Mouse (Mus musculus) neural tube, embryonic 14.5 days (tissue): ENCODE data around the gene Lrit3. TPM values are rescaled to one million over a fixed set of nuclear protein-coding genes. Genes with fewer than 3 reads are reported as not detected.
"Not testable (repeated sequence)": the region's sequence is repeated elsewhere in the genome, so short reads cannot be mapped to it uniquely, and the experiment has no call there.

ENCODE experiments used
- ATAC-seq: fragments of 200-750 bp; cut with Nextera tagmentation; 2 replicates; pipeline ENCODE4 v1.8.0; 2017; ENCODE audit warnings: low read depth, mild to moderate bottlenecking, moderate TSS enrichment, moderate library complexity
- H3K27ac ChIP-seq: fragments of 300-500 bp; sonication (generic); 2 replicates; pipeline ENCODE4 v1.5.1; 2014; ENCODE audit warnings: low read depth, mild to moderate bottlenecking, control low read depth, low read length, moderate library complexity, mixed read lengths
- H3K27me3 ChIP-seq: fragments of 300-500 bp; sonication (generic); 2 replicates; pipeline ENCODE4 v1.6.1; 2014; ENCODE audit warnings: low read length; ENCODE audit not compliant: control insufficient read depth, insufficient read depth
- H3K36me3 ChIP-seq: fragments of 300-500 bp; sonication (generic); 2 replicates; pipeline ENCODE4 v1.6.1; 2014; ENCODE audit warnings: low read length, mixed read lengths; ENCODE audit not compliant: control insufficient read depth, insufficient read depth
- H3K4me1 ChIP-seq: fragments of 300-500 bp; sonication (generic); 2 replicates; pipeline ENCODE4 v1.6.1; 2014; ENCODE audit warnings: low read length; ENCODE audit not compliant: control insufficient read depth, insufficient read depth
- H3K4me2 ChIP-seq: fragments of 300-500 bp; sonication (generic); 2 replicates; pipeline ENCODE4 v1.6.1; 2014; ENCODE audit warnings: mild to moderate bottlenecking, low read depth, low read length, control low read depth
- H3K4me3 ChIP-seq: fragments of 300-500 bp; sonication (generic); 2 replicates; pipeline ENCODE4 v1.5.1; 2014; ENCODE audit warnings: low read depth, low read length, control low read depth, mixed read lengths
- H3K9ac ChIP-seq: fragments of 300-500 bp; sonication (generic); replicated peaks from 2 replicates; pipeline ENCODE4 v1.6.1; 2014; ENCODE audit warnings: low read depth, mild to moderate bottlenecking, control low read depth, low read length, mixed read lengths
- H3K9me3 ChIP-seq: fragments of 300-500 bp; sonication (generic); 2 replicates; pipeline ENCODE4 v1.6.1; 2016; ENCODE audit warnings: low read length; ENCODE audit not compliant: control insufficient read depth
- WGBS: fragments of 180-500 bp; shearing (Covaris S2); extraction: QIAGEN DNeasy Blood & Tissue Kit; methylation state at CpG from one replicate; pipeline ENCODE4 v1.1.7; 2014; 5-methylcytosine and 5-hydroxymethylcytosine counted together
- polyA plus RNA-seq: library from polyadenylated mRNA; unstranded; fragments of >200 nt; fragmentation: Nextera tagmentation; extraction: Ambion mirVana; gene quantifications from 2 replicates; pipeline ENCODE4 v1.2.1, GENCODE M21; 2014

Gene Lrit3
- polyA plus RNA-seq, 1 experiment from 2014 or later = not detected

DNA sequence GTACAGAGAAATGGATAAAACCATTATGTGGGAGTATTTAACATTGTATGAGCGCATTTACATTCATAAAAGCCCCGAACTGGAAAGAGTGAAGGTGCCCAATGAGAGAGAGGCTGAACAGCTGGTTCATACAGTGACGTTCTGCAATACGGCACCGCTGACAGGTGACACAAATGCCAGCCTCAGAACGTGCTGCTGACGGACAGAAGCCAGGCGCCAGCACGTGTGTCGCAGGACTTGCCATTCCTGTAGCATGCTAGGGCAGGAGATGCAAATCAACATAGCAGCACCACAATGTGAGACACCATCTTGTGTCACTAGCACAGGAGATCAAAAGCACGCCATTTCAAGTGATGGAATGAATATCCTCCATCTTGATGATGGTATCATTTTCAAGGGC, 5.3 kb downstream of the Lrit3 start:
- H3K9me3 ChIP-seq = no peaks in the 10 kb centered on the region
- 86% methylated on average over 11 of the region's 11 CpGs for WGBS
- no peaks in the 10 kb centered on the region for H3K27me3 ChIP-seq
- H3K27ac ChIP-seq = no peak overlapping the region
- no peak overlapping the region for H3K4me2 ChIP-seq
- H3K9ac ChIP-seq = no peak overlapping the region
- no peaks in the 10 kb centered on the region for H3K4me1 ChIP-seq
- H3K36me3 ChIP-seq = no peaks in the 10 kb centered on the region
- ATAC-seq = no peak
- no peak overlapping the region for H3K4me3 ChIP-seq

DNA sequence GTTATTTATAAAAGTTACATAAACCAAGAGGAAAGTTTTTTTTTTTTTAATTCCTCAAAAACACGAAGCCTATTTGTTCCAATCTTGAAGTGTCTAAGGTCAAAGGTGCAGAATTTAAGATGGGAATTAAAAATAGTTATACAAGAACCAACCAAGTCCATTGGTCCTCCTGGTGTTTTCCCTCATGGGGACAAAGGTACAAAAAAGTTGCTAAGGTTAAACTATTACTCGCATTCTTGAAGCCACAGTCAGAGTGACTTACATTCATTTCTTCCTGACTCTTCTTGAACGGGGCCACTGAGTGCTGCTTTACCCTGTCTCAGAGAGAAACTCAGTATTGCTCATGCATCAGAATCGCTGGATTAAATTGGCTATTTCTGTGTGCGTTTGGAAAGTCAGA, 6.5 kb downstream of the Lrit3 start:
- Histone ChIP-seq H3K9me3 (no peaks in the 10 kb centered on the region), H3K4me2 (no peak overlapping the region), H3K27ac (no peak overlapping the region), H3K36me3 (no peaks in the 10 kb centered on the region), H3K9ac (no peak overlapping the region), H3K27me3 (no peaks in the 10 kb centered on the region), H3K4me1 (no peaks in the 10 kb centered on the region), H3K4me3 (no peak overlapping the region)
- WGBS = 82% methylated on average over 5 of the region's 5 CpGs
- no peak for ATAC-seq

DNA sequence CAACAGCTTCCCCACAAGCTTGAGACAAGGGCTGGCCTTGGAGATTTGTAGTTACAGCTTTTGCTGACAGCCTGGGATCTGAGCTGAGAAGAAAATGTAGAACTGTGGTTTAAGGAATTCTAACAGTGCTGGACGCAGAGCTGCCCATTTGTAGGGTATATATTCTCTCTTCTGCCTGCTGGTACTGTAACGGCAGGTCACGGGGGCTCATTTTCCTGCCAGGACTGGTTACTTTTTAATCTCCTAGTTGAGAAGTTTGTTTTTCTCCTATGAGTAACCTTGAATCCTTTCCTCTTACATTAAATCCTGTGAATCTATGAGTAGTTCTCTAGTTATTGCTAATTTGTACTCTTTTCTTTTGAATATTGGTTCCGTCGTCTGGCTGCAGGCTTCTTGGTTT, 10.0 kb downstream of the Lrit3 start:
- Histone ChIP-seq H3K4me2 (no peak overlapping the region), H3K9me3 (no peaks in the 10 kb centered on the region), H3K27me3 (no peaks in the 10 kb centered on the region), H3K4me3 (no peak overlapping the region), H3K27ac (no peak overlapping the region), H3K4me1 (no peaks in the 10 kb centered on the region), H3K9ac (no peak overlapping the region), H3K36me3 (no peaks in the 10 kb centered on the region)
- ATAC-seq = no peak
- WGBS = 94% methylated on average over 5 of the region's 5 CpGs

- no peak overlapping the region for H3K4me3 ChIP-seq
- no peak for ATAC-seq
- H3K36me3 ChIP-seq = no peaks in the 10 kb centered on the region
- H3K4me1 ChIP-seq = no peaks in the 10 kb centered on the region
- H3K9me3 ChIP-seq = no peaks in the 10 kb centered on the region
- H3K27me3 ChIP-seq = no peaks in the 10 kb centered on the region
- H3K9ac ChIP-seq = no peak overlapping the region
- no peak overlapping the region for H3K4me2 ChIP-seq
- H3K27ac ChIP-seq = no peak overlapping the region
- 91% methylated on average over 3 of the region's 3 CpGs for WGBS
These were observed 21.1 kb downstream of the Lrit3 start for GRCm38 (mm10) chr3:129782746-129783145.

DNA sequence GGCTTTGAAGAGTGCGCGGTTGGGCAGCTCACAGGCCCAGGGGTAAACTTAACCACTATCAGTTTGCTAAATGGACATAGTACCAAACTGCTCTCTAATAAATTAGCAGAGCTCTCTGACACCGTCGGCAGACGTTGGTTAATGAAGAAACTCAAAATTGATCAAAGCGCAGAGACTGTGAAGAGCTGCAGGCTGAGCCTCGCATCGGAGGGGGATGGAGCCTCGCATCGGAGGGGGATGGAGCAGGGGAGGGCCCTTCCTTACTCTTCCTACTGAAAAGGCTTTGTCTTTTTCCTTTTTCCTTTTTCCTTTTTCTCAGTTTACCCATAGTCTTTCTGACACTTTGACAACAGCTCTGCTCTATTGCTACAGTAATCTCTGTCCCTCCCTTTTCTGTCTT, 22.4 kb downstream of the Lrit3 start:
- H3K9ac ChIP-seq = no peak overlapping the region
- no peak overlapping the region for H3K4me2 ChIP-seq
- no peaks in the 10 kb centered on the region for H3K27me3 ChIP-seq
- WGBS = 45% methylated on average over 10 of the region's 10 CpGs
- no peak; the same call in 1 of the 2 replicates for ATAC-seq
- no peaks in the 10 kb centered on the region for H3K9me3 ChIP-seq
- H3K4me1 ChIP-seq = no peaks in the 10 kb centered on the region
- H3K27ac ChIP-seq = no peak overlapping the region
- no peaks in the 10 kb centered on the region for H3K36me3 ChIP-seq
- no peak overlapping the region for H3K4me3 ChIP-seq

DNA sequence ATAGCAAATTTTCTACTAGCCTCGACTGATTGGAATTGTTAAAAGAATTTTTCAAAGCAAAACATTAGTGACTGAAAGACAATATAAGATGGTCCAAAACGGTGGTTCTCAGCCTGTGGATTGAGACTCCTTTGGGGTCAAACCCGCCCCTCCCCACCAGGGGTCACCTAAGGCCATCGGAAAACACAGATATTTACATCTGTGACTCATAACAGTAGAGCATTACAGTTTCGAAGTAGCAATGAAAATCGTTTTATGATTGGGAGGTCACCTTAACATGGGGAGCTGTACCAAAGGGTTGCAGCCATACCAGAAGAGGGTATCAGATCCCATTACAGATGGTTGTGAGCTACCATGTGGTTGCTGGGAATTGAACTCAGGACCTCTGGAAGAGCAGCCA, 32.6 kb downstream of the Lrit3 start:
- WGBS = 83% methylated on average over 6 of the region's 6 CpGs
- H3K4me1 ChIP-seq = no peaks in the 10 kb centered on the region
- no peak overlapping the region for H3K4me3 ChIP-seq
- no peaks in the 10 kb centered on the region for H3K36me3 ChIP-seq
- no peaks in the 10 kb centered on the region for H3K9me3 ChIP-seq
- H3K9ac ChIP-seq = no peak overlapping the region
- no peak for ATAC-seq
- no peak overlapping the region for H3K27ac ChIP-seq
- no peak overlapping the region for H3K4me2 ChIP-seq
- no peaks in the 10 kb centered on the region for H3K27me3 ChIP-seq

DNA sequence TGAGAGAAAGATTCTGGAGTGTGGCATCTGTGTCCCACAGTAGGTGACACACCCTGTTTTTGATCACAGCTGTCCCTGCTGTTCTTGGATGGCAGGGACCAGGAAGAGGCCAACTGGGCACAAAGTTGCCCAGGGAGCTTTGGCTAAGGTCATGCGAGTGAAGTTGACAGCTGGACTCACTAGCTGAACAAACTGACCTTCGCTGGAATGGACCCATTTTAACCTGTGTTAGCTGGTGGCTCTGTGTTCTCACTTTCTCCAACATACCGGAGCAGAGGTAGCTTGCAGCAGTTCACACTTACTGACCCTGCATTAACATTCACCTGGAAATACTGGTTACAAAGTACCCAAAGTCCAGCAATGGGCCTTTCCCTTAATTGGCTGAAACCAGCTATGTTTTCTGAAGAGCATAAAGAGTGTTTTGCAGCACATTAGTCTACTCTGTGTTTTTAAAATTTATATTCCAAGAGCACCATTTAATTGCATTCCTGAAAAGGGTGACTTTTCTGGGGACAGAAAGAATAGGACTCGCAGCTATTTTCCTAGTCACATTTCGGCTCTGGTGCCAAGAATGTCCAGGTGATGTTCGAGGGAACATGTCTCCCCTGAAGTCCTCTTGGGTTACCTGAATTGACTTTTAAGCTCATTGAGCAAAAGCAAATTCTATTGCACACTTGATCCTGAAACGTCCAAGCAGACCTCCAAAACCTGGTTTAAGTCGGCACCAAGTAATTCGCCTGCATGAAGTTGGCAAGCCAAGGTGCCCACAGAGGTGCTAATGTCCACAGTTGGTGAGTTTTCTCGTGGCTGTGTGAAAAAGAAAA, 36.6 kb downstream of the Lrit3 start:
- H3K27me3 ChIP-seq = no peaks in the 10 kb centered on the region
- H3K27ac ChIP-seq = no peak overlapping the region
- no peaks in the 10 kb centered on the region for H3K9me3 ChIP-seq
- H3K4me1 ChIP-seq = no peaks in the 10 kb centered on the region
- no peaks in the 10 kb centered on the region for H3K36me3 ChIP-seq
- no peak overlapping the region for H3K4me2 ChIP-seq
- WGBS = 91% methylated on average over 10 of the region's 10 CpGs
- no peak overlapping the region for H3K9ac ChIP-seq
- ATAC-seq = no peak
- H3K4me3 ChIP-seq = no peak overlapping the region

GRCm38 (mm10) chr3:129766106-129766505, 37.7 kb downstream of the Lrit3 start:
- H3K27ac ChIP-seq = no peak overlapping the region
- H3K4me2 ChIP-seq = no peak overlapping the region
- H3K9me3 ChIP-seq = no peaks in the 10 kb centered on the region
- no peak for ATAC-seq
- WGBS = 87% methylated on average over 3 of the region's 4 CpGs
- H3K9ac ChIP-seq = no peak overlapping the region
- H3K4me3 ChIP-seq = no peak overlapping the region
- H3K4me1 ChIP-seq = no peaks in the 10 kb centered on the region
- H3K36me3 ChIP-seq = no peaks in the 10 kb centered on the region
- no peaks in the 10 kb centered on the region for H3K27me3 ChIP-seq

- H3K4me2 ChIP-seq = not testable (repeated sequence)
These were observed 46.2 kb downstream of the Lrit3 start for GRCm38 (mm10) chr3:129757599-129757998.

More at GRCm38 (mm10) chr3:129757599-129757998, 46.2 kb downstream of the Lrit3 start:
- not testable (repeated sequence) for H3K27ac ChIP-seq, H3K9me3 ChIP-seq, H3K36me3 ChIP-seq, H3K27me3 ChIP-seq, H3K9ac ChIP-seq, H3K4me1 ChIP-seq, H3K4me3 ChIP-seq, ATAC-seq
- WGBS = 97% methylated on average over 1 of the region's 1 CpGs
